Mouse (Mus musculus) spleen, adult 12 weeks (tissue): ENCODE data around the gene Dcst1.

Source experiments
- DNase-seq: peaks from one replicate; pipeline ENCODE4 v3.0.0; 2022; ENCODE audit warnings: low spot score

The Dcst1 gene

DNA sequence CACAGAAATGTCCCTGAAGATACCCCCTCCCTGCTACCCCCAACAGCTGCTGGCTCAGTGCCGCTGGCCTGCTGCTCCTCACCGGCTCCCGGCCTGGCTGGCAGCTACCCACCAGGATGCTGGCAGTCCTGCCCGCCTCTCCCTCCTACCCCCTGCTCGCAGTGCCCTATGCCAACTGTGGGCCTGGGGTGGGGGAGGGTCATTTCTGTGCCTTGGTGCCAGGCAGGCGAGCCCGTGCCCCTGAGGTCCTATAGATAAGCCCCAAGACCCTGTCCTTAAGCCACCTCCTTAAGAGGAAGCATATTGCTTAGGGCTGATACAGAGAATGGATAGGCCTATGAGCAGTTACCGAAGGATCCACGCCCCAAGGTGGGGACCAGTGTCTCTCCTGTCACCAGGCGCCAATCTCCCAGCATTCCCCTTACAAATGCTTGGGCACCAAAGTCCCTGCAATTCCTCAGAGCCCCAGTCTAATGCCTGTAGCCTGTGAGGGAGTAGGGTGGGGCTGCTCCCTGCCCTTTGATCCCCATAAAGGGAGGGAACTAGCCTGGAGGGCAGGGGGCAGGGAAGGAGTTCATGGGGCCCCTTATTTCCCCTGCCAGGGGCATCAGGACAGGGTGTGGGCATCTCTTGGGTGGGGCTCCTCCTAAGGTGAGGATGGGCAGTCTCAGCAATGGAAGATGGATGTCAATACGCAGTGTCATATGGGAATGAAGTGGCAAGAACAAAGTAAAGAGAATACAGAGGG, 23.3 kb upstream of the Dcst1 start:
- no peak for DNase-seq

DNA sequence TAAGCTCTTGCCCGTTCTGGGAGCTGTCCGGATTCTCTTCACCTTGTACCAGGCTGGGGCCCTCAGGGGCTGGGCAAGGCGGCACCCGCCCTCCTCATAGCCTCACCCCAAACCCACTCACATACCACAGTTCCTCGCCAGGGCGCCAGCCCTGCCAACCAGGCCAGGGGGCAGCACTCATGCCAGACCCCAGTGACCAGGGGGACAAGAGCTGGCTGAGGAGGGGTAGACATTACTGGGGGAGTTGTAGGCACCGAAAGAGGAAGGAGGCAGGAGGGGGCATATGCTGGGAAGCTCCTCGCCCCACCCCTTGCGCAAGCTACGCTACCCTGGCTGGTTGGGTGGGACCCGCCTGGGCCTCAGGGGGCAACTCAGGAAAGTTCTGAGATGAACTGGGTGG, 22.6 kb upstream of the Dcst1 start:
- DNase-seq, result no peak

DNA sequence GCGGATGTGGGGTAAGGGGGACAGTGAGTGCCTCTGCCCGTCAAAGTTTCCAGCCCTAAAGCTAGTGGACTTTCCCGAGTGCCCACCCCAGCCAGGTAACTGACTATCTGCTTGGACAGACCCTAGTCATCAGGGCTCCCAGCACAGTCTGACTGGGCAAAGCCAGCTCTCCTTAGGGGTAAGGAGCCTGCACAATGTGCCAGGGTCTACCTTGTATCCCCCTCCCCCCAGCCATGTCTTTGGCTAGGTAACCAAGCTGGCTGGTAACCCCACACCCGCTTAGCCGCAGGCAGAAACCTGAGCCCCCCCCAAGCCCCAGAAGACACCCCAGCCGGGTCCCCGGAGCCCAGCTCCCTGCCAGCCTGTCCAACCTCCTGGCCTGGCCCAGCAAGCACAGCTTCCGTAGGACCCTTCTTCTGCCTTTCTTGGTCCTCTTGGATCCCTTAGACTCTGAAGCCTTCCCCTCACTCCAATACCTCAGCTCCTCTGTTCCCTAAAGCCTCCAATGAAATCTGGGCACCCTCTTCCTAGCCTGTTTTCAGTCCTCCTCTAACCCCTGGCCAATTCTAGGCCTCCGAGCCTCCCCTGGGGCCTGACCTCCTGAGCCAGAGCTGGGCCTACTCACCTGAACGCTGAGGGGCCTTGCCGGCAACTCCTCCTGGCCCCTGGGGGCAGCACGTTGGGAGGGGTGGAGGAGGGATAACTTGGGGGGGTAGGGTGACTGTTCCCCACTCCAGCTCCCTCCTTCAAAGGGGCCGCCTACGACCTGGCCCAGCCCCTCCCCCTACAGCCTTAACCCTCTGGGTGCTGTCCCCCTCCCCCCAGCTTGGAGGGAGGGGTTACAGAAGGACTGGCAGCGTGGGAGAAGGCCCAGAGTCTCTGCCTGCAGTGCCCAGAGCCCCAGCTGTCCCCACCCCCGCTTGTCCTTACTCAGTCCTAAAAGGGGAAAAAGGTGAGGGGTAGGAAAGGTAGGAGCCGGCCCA, 21.7 kb upstream of the Dcst1 start:
- no peak for DNase-seq

DNA sequence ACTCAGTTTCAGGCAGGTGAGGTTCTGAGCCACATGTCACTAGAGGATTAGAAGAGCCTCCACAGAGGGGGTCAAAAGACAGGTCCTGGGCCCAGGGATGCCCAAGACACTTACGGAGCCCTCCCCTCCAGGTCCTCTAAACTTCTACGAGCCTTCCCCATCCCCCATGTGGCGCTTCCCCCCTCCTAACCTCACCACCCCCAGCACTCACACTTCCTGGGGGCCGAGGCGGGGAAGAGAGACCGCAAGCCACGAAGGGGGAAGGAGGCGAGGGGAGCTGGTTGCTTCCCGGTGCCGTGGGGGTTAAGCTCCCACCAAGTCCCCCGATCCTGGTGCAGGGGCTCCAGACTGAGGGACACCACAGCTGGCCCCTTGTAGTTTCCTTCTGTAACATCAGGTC, 20.4 kb upstream of the Dcst1 start:
- DNase-seq, result no peak

DNA sequence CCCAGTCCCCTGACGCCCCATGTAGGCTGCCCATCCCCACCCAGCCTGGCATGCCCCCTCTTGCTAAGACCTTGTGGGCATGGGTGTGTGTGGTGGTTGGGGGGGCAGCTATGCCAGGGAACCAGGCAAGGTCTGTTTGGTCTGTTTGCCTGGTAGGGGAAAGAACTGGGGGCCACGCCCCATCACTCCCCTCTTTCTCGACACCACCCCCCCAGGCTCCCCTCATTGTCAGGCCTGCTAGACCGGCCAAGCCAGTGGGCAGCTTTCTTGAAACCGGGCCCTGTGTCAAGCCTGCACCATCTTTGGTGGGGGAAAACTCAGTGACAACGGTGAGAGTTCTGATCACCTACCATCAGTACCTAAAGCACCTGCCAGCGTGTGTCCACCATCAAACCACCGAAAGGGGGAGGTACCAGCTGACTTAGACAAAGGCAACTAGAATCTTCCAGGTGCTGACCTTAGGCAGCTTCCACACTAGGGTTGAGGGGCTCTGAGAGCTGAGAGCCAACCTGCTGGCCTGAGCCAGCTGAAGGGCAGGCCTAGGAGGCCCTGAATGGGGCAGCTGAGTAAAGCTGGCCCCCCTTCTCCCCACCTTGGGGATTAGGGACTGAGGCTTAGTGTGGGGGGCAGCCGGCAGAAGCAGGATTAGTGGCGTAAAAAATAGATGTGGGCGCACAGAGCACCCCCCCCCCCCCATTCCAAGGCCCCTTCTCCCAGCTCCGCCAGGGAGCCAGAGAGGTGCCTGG, 19.5 kb upstream of the Dcst1 start:
- no peak for DNase-seq

DNA sequence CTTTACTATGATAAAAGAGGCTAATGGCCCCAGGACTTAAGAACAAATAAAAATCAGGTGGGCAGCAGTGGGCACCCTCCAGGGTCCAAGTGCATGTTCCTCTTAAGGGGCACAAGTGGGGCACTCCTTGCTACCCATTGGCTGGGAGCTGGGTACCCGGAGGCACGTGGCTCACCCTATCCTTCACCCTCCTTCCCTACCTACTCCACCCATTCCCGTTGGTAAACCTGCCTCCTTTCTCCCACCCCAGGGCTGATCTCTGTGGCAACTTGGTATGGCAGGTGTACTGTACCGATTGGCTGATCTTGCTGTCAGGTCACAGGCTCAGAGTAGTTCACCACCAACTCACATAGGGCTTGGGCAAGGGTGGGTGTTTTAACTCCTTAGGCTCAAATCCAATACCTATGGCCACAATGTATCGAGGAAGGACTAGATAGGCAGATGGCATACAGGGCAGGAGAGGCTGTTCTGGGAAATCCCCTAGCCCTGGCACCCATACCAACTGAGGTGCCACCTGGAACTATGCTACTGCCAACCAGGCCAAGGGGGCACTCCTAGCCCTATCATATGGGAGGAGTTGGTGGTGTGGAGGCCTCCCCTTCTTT, 18.7 kb upstream of the Dcst1 start:
- DNase-seq, result no peak

DNA sequence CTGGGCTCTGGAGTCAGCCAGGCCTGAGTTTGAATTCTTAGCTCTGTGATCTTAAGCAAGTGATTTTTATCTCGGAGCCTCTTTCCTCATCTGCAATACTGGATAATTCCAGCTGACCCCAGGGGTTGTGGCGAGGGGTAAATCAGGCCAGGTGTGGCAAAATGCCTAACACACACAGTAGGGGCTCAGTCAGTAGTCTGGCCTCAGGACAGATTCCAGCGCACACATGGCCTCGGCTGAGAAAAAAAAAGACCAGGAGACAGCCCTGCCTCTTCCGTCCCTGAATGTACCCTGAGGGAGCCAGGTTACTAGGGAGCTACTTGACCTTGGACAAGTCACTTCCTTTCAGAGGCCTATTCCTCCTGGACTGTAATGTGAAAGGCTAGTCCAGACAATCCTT, 17.9 kb upstream of the Dcst1 start:
- no peak for DNase-seq

DNA sequence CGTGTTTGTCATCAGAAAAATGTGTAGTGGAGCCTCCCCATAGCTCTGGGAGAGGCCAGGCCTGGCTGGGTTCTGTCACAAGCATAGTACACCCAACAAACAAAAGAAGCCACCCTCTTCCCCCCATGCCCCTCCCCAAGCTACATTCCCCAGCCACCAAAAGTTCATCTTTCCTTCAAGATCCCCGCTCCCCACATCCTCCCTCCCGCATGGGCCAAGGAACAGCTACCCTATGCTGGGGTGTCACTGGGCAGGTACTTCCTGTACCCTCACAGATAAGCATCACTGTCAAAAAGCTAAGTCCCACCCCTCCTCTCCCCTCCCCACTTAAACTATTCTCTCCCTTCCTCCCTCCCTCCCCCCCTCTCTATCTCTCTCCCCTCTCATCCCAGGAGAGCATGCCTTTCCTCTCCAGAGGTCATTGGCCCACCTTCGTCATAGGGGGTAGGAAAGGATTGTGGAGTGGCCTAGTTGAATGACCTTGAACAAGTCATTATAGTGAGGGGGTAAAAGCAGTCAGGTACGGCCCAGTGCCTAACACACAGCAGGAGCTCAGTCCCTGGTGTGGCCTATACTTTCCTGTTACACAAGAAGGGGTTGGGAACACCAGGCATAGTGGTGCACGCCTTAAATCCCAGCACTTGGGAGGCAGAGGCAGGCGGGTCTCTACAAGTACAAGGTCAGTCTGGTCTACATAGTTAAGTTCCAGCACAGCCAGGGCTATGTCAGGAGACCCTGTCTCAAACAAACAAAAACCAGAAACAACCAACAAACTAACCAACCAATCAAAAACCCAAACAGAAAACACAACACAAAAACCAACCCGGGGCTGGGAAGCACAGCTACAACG, 17.2 kb upstream of the Dcst1 start:
- DNase-seq, result no peak

DNA sequence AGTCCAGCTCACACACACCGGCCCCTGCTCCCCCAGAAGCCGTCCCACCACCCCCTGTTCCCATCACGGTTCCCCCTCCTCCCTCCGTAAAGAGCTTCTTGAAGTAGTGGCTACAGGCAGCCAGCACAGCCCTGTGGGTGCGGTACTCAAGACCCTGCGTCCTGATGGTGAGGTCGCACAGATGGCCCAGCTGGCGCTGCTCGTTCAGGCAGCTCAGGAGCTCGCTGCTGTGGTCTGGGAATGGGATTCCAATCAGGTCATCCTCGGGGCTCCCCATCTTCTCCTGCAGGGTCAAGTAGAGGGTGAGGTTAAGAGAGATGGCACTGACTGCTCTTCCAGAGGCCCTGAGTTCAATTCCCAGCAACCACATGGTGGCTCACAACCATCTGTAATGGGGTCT, 16.2 kb upstream of the Dcst1 start:
- DNase-seq, result no peak

DNA sequence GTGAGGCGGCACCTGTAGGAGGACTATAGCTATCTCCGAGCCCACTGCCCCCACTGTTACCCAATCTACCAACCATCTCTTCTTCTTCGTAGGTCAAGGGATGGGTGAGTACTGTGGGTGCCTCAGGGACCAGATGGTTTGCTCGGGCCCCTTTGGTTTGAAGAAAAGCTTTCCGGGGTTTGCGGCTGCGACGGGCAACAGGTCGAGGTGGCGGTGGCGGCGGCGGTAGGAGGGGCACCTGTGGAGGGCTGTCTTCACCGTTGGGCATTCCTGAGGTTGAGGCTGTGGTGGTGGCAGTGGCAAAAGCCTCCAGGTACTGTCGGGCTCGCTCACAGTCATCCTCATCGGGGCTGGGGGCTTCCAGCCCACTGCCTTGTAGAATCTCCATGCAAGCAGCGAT, 15.7 kb upstream of the Dcst1 start:
- no peak for DNase-seq

DNA sequence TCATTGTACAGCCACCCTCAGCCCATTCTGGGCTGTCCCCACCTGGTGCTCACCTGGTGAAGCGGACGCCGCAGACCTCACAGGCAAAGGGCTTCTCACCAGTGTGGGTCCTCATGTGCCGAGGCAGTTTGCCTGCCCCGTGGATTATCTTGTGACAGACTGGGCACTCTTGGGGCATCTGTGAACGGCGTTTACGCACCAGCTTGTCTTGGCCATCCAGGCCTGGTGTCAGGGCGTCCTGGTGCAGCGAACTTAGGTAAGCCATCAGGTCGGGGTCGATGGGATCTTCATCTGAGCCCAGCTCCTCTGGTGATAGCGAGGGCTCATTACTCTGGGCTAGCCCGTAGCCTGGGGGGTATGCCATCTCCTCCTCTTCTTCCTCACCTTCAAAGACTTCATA, 15.2 kb upstream of the Dcst1 start:
- DNase-seq, result no peak

DNA sequence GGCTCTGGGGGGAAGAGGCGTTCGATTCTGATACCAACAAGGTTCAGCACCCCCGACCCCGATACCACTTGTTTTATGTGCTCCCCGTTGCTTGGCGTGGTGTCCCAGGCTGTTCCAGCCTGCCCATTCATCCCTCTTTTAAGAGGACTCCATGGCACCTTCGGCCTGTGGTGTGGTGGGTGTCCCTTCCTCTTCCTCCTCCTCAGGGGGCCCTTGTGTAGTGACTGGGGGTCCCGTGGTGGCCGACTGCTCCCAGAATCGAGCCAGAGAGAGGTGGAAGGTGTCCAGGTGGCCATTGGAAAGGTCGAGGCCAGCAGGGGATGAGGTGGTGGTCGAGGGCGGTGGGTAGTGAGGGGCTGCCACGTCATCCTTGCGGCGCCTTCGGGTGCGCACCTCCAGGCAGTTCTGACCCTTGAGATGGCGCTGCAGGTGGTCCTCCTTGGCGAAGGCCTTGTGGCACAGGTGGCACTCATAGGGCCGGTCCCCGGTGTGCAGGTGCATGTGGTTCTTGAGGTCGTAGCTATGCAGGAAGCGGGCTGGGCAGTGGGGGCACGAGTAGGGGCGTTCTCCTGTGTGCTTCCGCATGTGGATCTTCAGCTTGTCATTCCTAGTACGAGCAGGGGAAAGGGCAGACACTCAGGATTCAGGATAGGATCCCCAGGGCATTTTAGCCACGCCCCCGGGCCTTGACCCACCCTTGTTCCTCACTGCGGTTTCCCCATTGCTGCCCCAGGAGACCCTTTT, 14.5 kb upstream of the Dcst1 start:
- no peak for DNase-seq

DNA sequence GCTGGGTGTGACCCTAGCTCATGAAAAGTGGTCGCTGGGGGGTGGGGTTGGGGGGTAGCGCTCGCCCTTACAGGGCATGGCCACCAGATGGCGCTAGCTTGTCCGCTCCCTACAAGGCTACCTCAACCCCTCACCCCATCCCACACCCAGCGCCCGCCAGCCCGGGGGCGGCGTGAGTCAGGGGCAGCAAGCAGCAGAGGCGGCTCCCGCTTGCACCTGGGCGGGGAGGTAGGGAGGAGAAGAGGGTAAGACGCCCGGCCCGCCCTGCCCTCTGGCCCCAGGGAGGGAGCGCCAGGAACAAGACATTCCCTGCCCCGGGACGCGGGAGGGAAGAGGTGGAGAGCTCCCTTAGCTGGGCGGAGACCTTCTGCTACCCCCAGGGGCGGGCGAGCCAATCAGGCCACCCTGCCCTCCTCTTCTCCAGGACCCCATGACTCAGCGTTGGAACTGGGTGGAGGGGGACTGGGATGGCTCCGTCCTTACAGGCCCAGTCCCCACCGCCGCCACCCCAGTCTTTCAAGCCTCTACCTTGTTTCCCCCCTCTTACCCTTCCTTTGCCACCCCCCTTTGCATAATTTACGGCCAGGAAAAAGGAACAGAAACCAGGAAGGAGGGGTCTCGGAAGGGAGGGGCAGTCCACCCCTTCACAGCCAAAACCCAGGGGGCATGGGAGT, 13.5 kb upstream of the Dcst1 start:
- peak; percentile 39 for DNase-seq

DNA sequence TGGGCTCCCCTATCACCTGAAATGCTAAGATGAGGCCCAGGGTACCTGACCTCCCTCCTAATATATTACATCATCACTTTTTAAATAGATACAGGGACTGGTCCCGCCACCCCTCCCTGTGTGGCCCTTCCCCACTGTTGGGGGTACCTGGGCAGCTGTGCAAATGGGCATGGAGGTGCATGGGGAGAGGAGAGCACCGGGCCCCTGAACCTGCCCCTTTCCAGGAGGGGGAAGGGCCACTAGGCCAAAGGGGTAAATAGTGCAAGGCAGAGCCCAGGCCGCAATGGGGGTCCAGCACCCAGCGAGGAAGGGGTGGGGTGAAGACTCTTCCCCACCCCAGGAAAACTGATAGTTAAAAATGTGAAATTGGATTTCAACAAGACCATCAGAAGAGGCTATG, 12.8 kb upstream of the Dcst1 start:
- no peak for DNase-seq

DNA sequence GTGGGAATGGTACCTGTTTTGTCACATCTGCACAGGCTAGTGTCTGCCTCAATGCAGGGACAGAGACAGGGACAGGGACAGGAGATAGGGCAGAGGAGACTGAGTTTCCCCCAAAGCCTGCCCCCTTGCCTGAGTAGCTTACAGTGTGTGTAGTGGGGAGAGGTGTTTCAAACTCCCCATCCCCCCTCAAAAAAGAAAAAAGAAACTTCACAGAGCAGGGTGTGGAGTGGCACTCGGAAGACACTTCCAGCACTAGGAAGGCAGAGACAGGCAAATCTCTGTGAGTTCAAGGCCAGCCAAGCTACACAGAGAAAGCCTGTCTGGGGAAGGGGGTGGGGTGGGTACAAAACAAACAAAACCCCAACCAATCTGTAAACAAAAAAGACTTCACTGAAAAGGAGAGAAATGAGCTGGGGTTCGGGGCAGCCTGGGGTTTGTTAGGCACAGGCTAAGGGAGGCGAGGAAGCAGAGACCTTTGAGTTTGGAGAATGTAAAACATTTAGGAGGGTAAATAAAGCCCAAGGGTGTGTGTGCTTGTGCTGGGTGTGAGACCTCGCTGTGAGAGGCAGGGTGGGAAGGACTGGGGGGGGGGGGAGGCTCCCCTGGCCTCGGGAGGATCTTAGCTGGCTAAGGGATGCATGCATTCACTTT, 8.7 kb upstream of the Dcst1 start:
- DNase-seq, result no peak

DNA sequence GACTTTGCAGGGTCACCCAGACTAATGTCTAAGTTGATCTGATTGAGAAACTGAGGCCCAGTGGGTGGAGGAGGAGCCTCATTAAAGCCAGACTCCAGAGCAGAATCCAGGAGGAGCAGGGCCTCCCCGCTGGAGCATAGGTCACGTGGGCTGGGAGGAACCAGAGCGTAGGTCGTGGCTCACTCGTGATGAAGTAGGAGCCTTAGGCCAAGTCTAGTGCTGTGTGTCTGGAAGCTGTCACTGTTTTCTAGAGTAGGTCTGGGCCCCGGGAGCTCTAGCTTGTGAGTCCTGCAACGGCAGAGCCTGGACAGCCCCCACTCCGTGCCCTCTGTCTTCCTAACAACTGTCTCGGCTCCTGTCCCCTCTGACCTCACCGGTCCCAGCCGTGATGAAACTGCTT, 2.3 kb upstream of the Dcst1 start:
- DNase-seq, result no peak

DNA sequence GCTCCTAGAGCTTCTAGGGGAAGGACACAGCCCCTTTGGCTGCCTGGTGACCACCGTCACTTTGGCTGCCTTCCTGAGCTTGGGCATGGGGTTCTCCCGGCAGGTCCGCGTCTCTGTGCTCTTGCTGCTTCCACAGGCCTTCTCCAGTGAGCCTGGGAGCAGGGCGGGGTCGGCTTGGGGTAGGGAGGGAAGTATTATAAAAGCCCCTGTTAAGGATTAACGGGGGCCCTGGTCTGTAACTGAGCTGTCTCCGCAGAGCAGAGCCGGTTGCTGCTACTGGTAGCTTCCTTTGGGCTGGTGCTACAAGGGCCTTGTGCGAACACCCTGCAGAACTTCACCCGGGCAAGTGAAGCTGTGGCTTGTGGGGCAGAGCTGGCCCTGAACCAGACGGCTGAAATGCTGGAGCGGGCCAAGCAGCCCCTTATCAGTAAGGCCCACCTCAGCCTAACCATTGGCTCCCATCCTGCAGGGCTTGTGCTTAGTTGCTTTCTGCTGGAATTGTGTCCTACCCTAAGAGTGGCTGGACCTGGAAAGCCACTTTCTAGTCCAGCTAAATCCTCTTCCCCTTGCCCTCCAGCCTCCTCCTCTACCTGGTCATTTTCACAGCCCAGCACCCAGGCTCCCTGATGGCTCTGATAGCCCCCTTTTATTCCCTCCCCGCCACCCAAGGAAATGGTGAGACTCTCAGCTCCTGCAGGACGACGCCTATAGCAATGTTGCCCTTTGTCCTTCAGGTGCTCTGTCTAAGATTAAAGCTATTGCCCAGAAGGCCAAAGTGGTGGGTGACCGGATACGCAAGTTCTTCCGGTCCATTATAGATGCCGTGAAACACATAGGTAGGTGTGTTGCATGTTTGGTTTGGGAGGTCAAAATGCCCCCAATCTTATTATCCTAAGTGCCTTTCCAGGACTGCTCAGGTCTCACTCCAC, 697 bp upstream of the Dcst1 start:
- no peak for DNase-seq

DNA sequence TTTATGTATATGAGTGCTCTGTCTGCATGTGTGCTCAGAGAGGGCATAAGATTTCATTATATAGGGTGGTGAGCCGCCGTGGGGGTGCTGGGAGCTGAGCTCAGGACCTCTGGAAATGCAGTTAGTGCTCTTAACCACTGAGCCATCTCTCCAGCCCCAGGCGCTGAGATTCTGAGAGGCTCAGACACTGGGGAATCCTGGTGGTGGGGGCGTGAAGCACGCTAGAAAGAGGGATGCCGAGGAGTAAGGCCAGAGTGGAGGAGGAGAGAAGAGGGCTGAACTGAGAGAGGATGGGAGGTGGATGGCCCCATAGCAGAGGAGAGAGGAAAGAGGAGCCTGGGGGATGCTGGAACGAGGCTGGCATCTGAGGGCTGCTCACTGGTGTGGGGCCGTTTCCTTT, 422 bp downstream of the Dcst1 start:
- DNase-seq, result no peak
